Mouse (Mus musculus) hindbrain, embryonic 11.5 days (tissue): ENCODE measurements at regions not wholly inside any gene's neighbourhood (a gene's known extent, or its start where the extent isn't known, plus 50 kb on each side); places are given as distances from the start of the nearest gene placed in this dataset.

ENCODE experiments used
- ATAC-seq: fragments of 200-750 bp; cut with Nextera tagmentation; 2 replicates; pipeline ENCODE4 v1.8.0; 2017; ENCODE audit warnings: mild to moderate bottlenecking, moderate TSS enrichment, moderate library complexity; ENCODE audit not compliant: low FRiP score
- DNase-seq: peaks from one replicate; pipeline ENCODE4 v3.0.0-alpha.2; 2015; ENCODE audit warnings: low spot score
- H3K27ac ChIP-seq: fragments of 300-500 bp; sonication (generic); 2 replicates; pipeline ENCODE4 v1.5.1; 2014; ENCODE audit warnings: mild to moderate bottlenecking, low read depth, low read length
- H3K27me3 ChIP-seq: fragments of 300-500 bp; sonication (generic); 2 replicates; pipeline ENCODE4 v1.6.1; 2014; ENCODE audit warnings: mild to moderate bottlenecking, low read length, moderate library complexity, mixed read lengths; ENCODE audit not compliant: control insufficient read depth, insufficient read depth
- H3K36me3 ChIP-seq: fragments of 300-500 bp; sonication (generic); 2 replicates; pipeline ENCODE4 v1.6.1; 2014; ENCODE audit warnings: mild to moderate bottlenecking, low read length, moderate library complexity, mixed read lengths; ENCODE audit not compliant: control insufficient read depth, insufficient read depth
- H3K4me1 ChIP-seq: fragments of 300-500 bp; sonication (generic); replicated peaks from 2 replicates; pipeline ENCODE4 v1.6.1; 2014; ENCODE audit warnings: low read length, mixed read lengths; ENCODE audit not compliant: control insufficient read depth, insufficient read depth
- H3K4me2 ChIP-seq: fragments of 300-500 bp; sonication (generic); replicated peaks from 2 replicates; pipeline ENCODE4 v1.6.1; 2014; ENCODE audit warnings: mild to moderate bottlenecking, low read depth, low read length
- H3K4me3 ChIP-seq: fragments of 300-500 bp; sonication (generic); 2 replicates; pipeline ENCODE4 v1.5.1; 2014; ENCODE audit warnings: low read depth, low read length
- H3K9ac ChIP-seq: fragments of 300-500 bp; sonication (generic); 2 replicates; pipeline ENCODE4 v1.6.1; 2014; ENCODE audit warnings: low read depth, low read length
- H3K9me3 ChIP-seq: fragments of 300-500 bp; sonication (generic); 2 replicates; pipeline ENCODE4 v1.6.1; 2016; ENCODE audit warnings: low read length; ENCODE audit not compliant: control insufficient read depth
- WGBS: fragments of 180-500 bp; shearing (Covaris S2); extraction: QIAGEN DNeasy Blood & Tissue Kit; methylation state at CpG from one replicate; pipeline ENCODE4 v1.1.7; 2014; 5-methylcytosine and 5-hydroxymethylcytosine counted together

DNA sequence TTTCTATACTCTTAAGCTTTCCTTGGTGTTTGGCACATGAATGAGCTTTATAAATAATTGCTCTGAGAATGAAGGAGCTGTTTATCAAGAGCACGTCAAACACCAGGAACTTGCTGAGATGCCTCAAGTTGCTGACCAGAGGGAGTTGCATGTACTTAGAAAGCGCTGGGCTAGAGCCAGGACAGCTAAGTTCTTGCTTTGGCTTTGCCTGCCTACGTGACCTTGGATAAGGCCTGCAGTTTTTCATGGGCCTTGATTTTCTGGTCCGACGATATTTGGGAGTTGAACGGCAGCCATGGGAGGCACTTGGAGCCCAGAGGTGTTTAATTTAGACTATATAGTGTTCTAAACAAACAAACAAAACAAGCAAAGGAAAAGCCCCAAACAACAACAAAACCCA is 62.4 kb downstream of the Foxd1 start:
- DNase-seq (no peak), ATAC-seq (no peak)
- 93% methylated on average over 6 of the region's 6 CpGs for WGBS

DNA sequence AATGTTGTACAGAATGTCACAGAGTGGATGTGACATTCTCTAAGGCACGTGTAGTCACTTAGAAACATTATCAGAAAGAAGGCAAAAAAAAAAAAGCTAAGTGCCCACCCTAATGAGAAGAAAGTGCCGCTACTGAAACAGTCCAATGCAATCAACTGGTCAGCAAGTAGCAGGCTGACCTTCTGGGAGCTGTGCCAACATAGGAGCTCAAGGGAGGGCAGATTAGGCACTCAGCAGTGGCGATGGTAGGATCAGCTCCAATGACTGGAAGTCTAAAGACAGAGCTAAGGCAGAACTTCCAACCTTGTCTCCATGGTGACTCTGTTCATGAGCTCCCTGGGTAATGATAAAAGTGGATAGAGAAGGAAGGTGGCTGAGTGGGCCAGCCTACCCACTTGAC is 60.8 kb downstream of the Foxd1 start:
- Histone ChIP-seq H3K27me3 (no peaks in the 10 kb centered on the region), H3K27ac (no peak overlapping the region), H3K9me3 (no peaks in the 10 kb centered on the region), H3K4me2 (no peak overlapping the region), H3K4me3 (no peak overlapping the region), H3K4me1 (no peaks in the 10 kb centered on the region), H3K36me3 (no peaks in the 10 kb centered on the region), H3K9ac (no peak overlapping the region)
- 91% methylated on average over 3 of the region's 3 CpGs for WGBS
- no peak for ATAC-seq
- DNase-seq, result no peak

More for the DNA sequence above, 62.4 kb downstream of the Foxd1 start:
- Histone ChIP-seq H3K4me3 (no peak overlapping the region), H3K4me2 (no peak overlapping the region), H3K36me3 (no peaks in the 10 kb centered on the region), H3K4me1 (no peaks in the 10 kb centered on the region), H3K27ac (no peak overlapping the region), H3K9ac (no peak overlapping the region), H3K9me3 (no peaks in the 10 kb centered on the region), H3K27me3 (no peaks in the 10 kb centered on the region)

DNA sequence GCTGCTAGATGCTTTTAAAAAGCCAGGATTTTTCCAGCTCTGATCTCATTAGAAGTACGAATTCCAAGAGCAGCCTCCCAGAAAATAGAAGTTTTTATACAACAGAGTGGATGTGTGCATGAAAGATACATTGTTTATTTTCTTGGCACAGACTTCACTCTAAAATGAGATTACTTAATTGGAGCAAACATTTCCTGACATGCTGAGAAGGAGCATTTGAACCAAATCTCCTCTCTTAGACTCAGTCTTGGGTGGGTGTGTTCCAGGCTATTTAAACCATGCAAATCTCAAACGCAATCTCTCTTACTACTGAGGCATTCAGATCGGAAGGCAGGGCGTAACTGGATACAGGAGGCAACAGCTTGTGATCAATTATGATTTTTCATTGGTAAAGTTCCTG is 59.2 kb downstream of the Foxd1 start:
- Histone ChIP-seq H3K27me3 (no peaks in the 10 kb centered on the region), H3K9ac (no peak overlapping the region), H3K4me2 (no peak overlapping the region), H3K27ac (no peak overlapping the region), H3K4me1 (no peaks in the 10 kb centered on the region), H3K9me3 (no peaks in the 10 kb centered on the region), H3K4me3 (no peak overlapping the region), H3K36me3 (no peaks in the 10 kb centered on the region)
- ATAC-seq (no peak), DNase-seq (no peak)
- WGBS, result 72% methylated on average over 4 of the region's 4 CpGs
